Comparison of ENCODE assay signal across 8 mouse cellular contexts in the genomic region with DNA sequence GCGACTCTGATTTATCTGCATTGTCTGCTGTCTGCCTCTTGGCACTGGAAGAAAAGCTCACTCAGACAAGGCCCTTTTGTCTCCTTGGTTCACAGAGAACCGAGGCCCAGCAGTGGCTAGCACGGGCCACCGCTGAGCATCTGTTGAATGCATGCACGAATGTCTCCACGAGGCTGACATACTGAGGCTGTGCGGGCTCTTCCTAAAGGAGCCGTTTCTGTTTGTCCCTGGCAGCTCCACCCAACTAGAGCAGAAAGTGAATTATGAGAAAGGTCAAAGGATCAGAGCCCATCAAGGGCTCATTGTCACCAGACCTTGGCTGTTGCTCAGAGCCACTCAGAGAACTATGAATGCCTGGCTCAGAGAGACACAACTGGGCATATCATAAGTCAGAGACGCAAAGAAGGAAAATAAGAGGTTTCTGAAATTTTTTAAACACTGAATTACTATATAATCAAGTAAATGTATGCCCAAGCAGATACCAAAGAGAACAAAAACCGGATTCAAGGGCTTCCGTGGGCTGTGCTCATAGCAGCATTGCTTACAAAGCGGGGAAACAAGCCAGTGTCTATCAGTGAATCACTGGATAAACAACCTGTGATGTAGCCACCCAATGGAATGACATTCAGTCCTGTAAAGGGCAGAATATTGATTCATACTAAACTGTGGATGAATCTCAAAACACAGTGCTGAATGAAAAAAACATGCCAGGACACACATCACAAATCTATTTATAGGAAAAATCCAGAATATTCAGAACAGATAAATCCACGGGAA. TPM values are rescaled to one million over a fixed set of nuclear protein-coding genes. Genes with fewer than 3 reads are reported as not detected.
DNase-seq lines count a peak whose midpoint lies in the region; ATAC-seq lines count a peak whose summit lies in the region.

No protein-coding gene starts in this region.

- H3K4me1 ChIP-seq in hindbrain, embryonic 11.5 days (replicated peaks; ENCODE audit: control insufficient read depth, insufficient read depth, low read length) = peaks cover 3% of the 10 kb centered on the region; the same call in 1 of the 2 replicates
- H3K4me1 ChIP-seq in midbrain, embryonic 13.5 days (replicated peaks) = peaks cover 13% of the 10 kb centered on the region
- H3K4me1 ChIP-seq in kidney, embryonic 15.5 days = 0 out of 2 replicates have a peak, but pooled peaks cover 13% of the 10 kb centered on the region

- no peaks in the 10 kb centered on the region for H3K36me3 ChIP-seq in hindbrain, embryonic 11.5 days (ENCODE audit: control insufficient read depth, insufficient read depth, low read length)
- H3K36me3 ChIP-seq in midbrain, embryonic 13.5 days = no peaks in the 10 kb centered on the region
- no peaks in the 10 kb centered on the region for H3K36me3 ChIP-seq in kidney, embryonic 15.5 days

- no peak overlapping the region for H3K4me2 ChIP-seq in hindbrain, embryonic 11.5 days (replicated peaks; ENCODE audit: low read depth, low read length)
- H3K4me2 ChIP-seq in midbrain, embryonic 13.5 days (replicated peaks) = no peak overlapping the region
- H3K4me2 ChIP-seq in kidney, embryonic 15.5 days = no peak overlapping the region

- H3K4me3 ChIP-seq in hindbrain, embryonic 11.5 days (ENCODE audit: low read depth, low read length) = no peak overlapping the region
- H3K4me3 ChIP-seq in midbrain, embryonic 13.5 days (replicated peaks) = no peak overlapping the region
- no peak overlapping the region for H3K4me3 ChIP-seq in kidney, embryonic 15.5 days (replicated peaks)

- no peaks in the 10 kb centered on the region for H3K27me3 ChIP-seq in hindbrain, embryonic 11.5 days (ENCODE audit: control insufficient read depth, insufficient read depth, low read length)
- H3K27me3 ChIP-seq in midbrain, embryonic 13.5 days = no peaks in the 10 kb centered on the region
- no peaks in the 10 kb centered on the region for H3K27me3 ChIP-seq in kidney, embryonic 15.5 days

- peak; percentile 89 for ATAC-seq in hindbrain, embryonic 11.5 days (ENCODE audit: low FRiP score)
- ATAC-seq in midbrain, embryonic 13.5 days = peak; percentile 83
- no peak for ATAC-seq in CD4-positive, CD25-positive, alpha-beta regulatory T cell, adult 4 months
- ATAC-seq in kidney, embryonic 15.5 days (replicated peaks; ENCODE audit: low FRiP score) = no peak

- H3K9me3 ChIP-seq in hindbrain, embryonic 11.5 days (ENCODE audit: control insufficient read depth, low read length) = no peaks in the 10 kb centered on the region
- no peaks in the 10 kb centered on the region for H3K9me3 ChIP-seq in midbrain, embryonic 13.5 days
- H3K9me3 ChIP-seq in kidney, embryonic 15.5 days (replicated peaks) = no peaks in the 10 kb centered on the region

- 25% methylated on average over 13 of the region's 13 CpGs for WGBS in hindbrain, embryonic 11.5 days
- 24% methylated on average over 13 of the region's 13 CpGs for WGBS in midbrain, embryonic 13.5 days
- 37% methylated on average over 13 of the region's 13 CpGs for WGBS in kidney, embryonic 15.5 days

- peak overlapping the region; percentile 83 for H3K27ac ChIP-seq in hindbrain, embryonic 11.5 days (ENCODE audit: low read depth, low read length)
- peak overlapping the region; percentile 74 for H3K27ac ChIP-seq in midbrain, embryonic 13.5 days
- H3K27ac ChIP-seq in kidney, embryonic 15.5 days = no peak overlapping the region

- H3K9ac ChIP-seq in hindbrain, embryonic 11.5 days (ENCODE audit: low read depth, low read length) = no peak overlapping the region
- 0 out of 2 replicates have a peak overlapping the region, but pooled peaks have one; percentile 32 for H3K9ac ChIP-seq in midbrain, embryonic 13.5 days (replicated peaks)
- no peak overlapping the region for H3K9ac ChIP-seq in kidney, embryonic 15.5 days

- peak; percentile 31 for DNase-seq in adrenal gland, postnatal 10 days
- DNase-seq in adrenal gland, adult 8-10 months = no peak
- peak; percentile 65 for DNase-seq in NIH3T3 (ENCODE audit: low read depth)
- DNase-seq in hindbrain, embryonic 11.5 days (ENCODE audit: low spot score) = peak; percentile 80
- no peak for DNase-seq in gastrocnemius, postnatal 14 days

- intact Hi-C loops in gastrocnemius, postnatal 14 days (cut with DNase I; ENCODE audit: low total_unique reads) = no loop called here

RNA-seq across cellular contexts. Expression of a gene that starts 13.7 kb away (rescaled TPM):
- 10 to 100 TPM; 29.5 to 32.4 TPM for total RNA-seq in adrenal gland, postnatal 10 days (2021)
- 10 to 100 TPM; 38.2 to 57.9 (median 46.5) TPM for total RNA-seq in adrenal gland, adult 8-10 months (2022)
- 10.8 and 12.4 TPM in 2 replicates for polyA plus RNA-seq in hindbrain, embryonic 11.5 days (2014; fragmentation: Nextera tagmentation; extraction: Ambion mirVana)
- 10.3 and 14.5 TPM in 2 replicates for polyA plus RNA-seq in midbrain, embryonic 13.5 days (2015; fragmentation: Nextera tagmentation; extraction: Ambion mirVana)
- 1 to 10 TPM; 4.0 to 5.3 TPM for total RNA-seq in gastrocnemius, postnatal 14 days (2021)
- polyA plus RNA-seq in CD4-positive, CD25-positive, alpha-beta regulatory T cell, adult 4 months (2017; shearing (Covaris generic)) = 10 to 100 TPM; 41.2 to 68.7 TPM
- 20.4 and 25.6 TPM in 2 replicates for polyA plus RNA-seq in kidney, embryonic 15.5 days (2015; fragmentation: Nextera tagmentation; extraction: Ambion mirVana)

RNA-seq across cellular contexts. Expression of a gene that starts 49.9 kb away (rescaled TPM):
- 1 to 10 TPM; 3.2 to 5.1 TPM for total RNA-seq in adrenal gland, postnatal 10 days (2021)
- 1 to 10 TPM; 3.3 to 7.1 (median 4.9) TPM for total RNA-seq in adrenal gland, adult 8-10 months (2022)
- polyA plus RNA-seq in hindbrain, embryonic 11.5 days (2014; fragmentation: Nextera tagmentation; extraction: Ambion mirVana) = 3.4 and 3.5 TPM in 2 replicates
- polyA plus RNA-seq in midbrain, embryonic 13.5 days (2015; fragmentation: Nextera tagmentation; extraction: Ambion mirVana) = 2.3 and 2.7 TPM in 2 replicates
- total RNA-seq in gastrocnemius, postnatal 14 days (2021) = 1 to 10 TPM; 2.4 to 2.7 TPM
- polyA plus RNA-seq in CD4-positive, CD25-positive, alpha-beta regulatory T cell, adult 4 months (2017; shearing (Covaris generic)) = 100 to 1,000 TPM in 1 of 2 experiments, 10 to 100 TPM in 1; 64.6 to 103 TPM
- 0.94 and 1.4 TPM in 2 replicates for polyA plus RNA-seq in kidney, embryonic 15.5 days (2015; fragmentation: Nextera tagmentation; extraction: Ambion mirVana)

Comparison
In these comparisons a context has a peak if more than half of its experiments do, and no peak if none do; other contexts are left out.
1. DNase-seq: peak in adrenal gland, postnatal 10 days (single experiment), NIH3T3 (single experiment) and hindbrain, embryonic 11.5 days (single experiment); none in adrenal gland, adult 8-10 months (single experiment) and gastrocnemius, postnatal 14 days (single experiment).
2. ATAC-seq: peak in hindbrain, embryonic 11.5 days (single experiment) and midbrain, embryonic 13.5 days (single experiment); none in CD4-positive, CD25-positive, alpha-beta regulatory T cell, adult 4 months (single experiment) and kidney, embryonic 15.5 days (single experiment).
3. RNA of a gene that starts 49.9 kb away (polyA plus RNA-seq): 64.6 to 103 TPM in CD4-positive, CD25-positive, alpha-beta regulatory T cell, adult 4 months; 3.4 to 3.5 TPM in hindbrain, embryonic 11.5 days, 2.3 to 2.7 TPM in midbrain, embryonic 13.5 days and 0.94 to 1.4 TPM in kidney, embryonic 15.5 days; every median in the first group is over 10 times any median in the second.